Mouse (Mus musculus): Measurements from ENCODE around the gene Itih1.

DNA sequence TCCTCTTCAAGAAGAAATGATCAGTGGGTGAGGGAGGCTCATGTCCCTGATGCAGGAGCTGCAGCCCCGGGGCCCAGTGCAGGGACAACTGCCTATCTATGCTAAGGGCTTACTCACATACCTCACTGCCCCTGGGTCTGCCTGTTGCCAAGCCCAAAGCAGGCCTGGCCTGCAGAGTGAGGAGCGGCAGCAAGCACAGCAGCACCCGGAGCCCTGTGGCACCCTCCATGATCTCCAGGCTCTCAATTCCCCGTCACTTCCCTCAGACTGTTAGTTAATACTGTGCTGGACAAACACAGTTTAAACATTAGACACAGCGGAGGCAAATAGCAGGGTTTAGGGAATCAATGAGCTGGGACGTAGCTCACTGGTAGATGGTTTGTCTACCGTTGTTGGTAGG lies at the start of gene Itih1:
- TF ChIP-seq CTCF (IDR thresholded peaks at IDR 0.05; ENCODE audit: borderline replicate concordance, extremely low read depth, insufficient read depth, insufficient read length), result no peak
- no peak for TF ChIP-seq POLR2A (IDR thresholded peaks at IDR 0.05; ENCODE audit: borderline replicate concordance, extremely low read depth, insufficient read depth, insufficient read length, poor library complexity, severe bottlenecking)

All from brain, embryonic 14.5 days (tissue).